Mouse (Mus musculus): ENCODE data around the gene Klhl23. TPM values are rescaled to one million over a fixed set of nuclear protein-coding genes. Genes with fewer than 3 reads are reported as not detected.

Klhl23 gene
- polyA plus RNA-seq, 1 experiment, result 34.7 TPM

- Histone ChIP-seq H3K4me3 (ENCODE audit: insufficient read depth, low read length) (no peak overlapping the region), H3K27ac (ENCODE audit: insufficient read depth, low read length) (no peak overlapping the region), H3K4me1 (ENCODE audit: control insufficient read depth, insufficient read depth, low read length) (no peaks in the 10 kb centered on the region)
- TF ChIP-seq CTCF (IDR thresholded peaks at IDR 0.05; ENCODE audit: extremely low read depth, insufficient read depth, low read length), result no peak
- no peak for TF ChIP-seq POLR2A (IDR thresholded peaks at IDR 0.05; ENCODE audit: extremely low read depth, insufficient read depth, low read length)
These were observed 34.6 kb downstream of the Klhl23 start for GRCm38 (mm10) chr2:69856392-69856791.

GRCm38 (mm10) chr2:69857882-69858281 is 36.1 kb downstream of the Klhl23 start:
- no peak overlapping the region for H3K4me3 ChIP-seq (ENCODE audit: insufficient read depth, low read length)
- TF ChIP-seq POLR2A (IDR thresholded peaks at IDR 0.05; ENCODE audit: extremely low read depth, insufficient read depth, low read length) (no peak), CTCF (IDR thresholded peaks at IDR 0.05; ENCODE audit: extremely low read depth, insufficient read depth, low read length) (peak; percentile 30)
- H3K27ac ChIP-seq (ENCODE audit: insufficient read depth, low read length), result no peak overlapping the region
- H3K4me1 ChIP-seq (ENCODE audit: control insufficient read depth, insufficient read depth, low read length), result no peaks in the 10 kb centered on the region

GRCm38 (mm10) chr2:69860972-69861452 is 39.3 kb downstream of the Klhl23 start:
- peak overlapping the region; percentile 93 for H3K4me3 ChIP-seq (ENCODE audit: insufficient read depth, low read length)
- H3K27ac ChIP-seq (ENCODE audit: insufficient read depth, low read length), result no peak overlapping the region
- TF ChIP-seq CTCF (IDR thresholded peaks at IDR 0.05; ENCODE audit: extremely low read depth, insufficient read depth, low read length) (no peak), POLR2A (IDR thresholded peaks at IDR 0.05; ENCODE audit: extremely low read depth, insufficient read depth, low read length) (no peak)
- peaks cover 1% of the 10 kb centered on the region; the same call in 1 of the 2 replicates for H3K4me1 ChIP-seq (ENCODE audit: control insufficient read depth, insufficient read depth, low read length)

GRCm38 (mm10) chr2:69861485-69862091 is 39.8 kb downstream of the Klhl23 start, which contains the start of gene Ssb:
Ssb (plus strand) TSS chr2:69861562.
- Histone ChIP-seq H3K4me3 (ENCODE audit: insufficient read depth, low read length) (peak within 1 kb of the TSS; percentile 93), H3K4me1 (ENCODE audit: control insufficient read depth, insufficient read depth, low read length) (peaks cover 1% of the 10 kb centered on the region; the same call in 1 of the 2 replicates), H3K27ac (ENCODE audit: insufficient read depth, low read length) (peak within 1 kb of the TSS; percentile 68)
- peak; percentile 72 for TF ChIP-seq POLR2A (IDR thresholded peaks at IDR 0.05; ENCODE audit: extremely low read depth, insufficient read depth, low read length)
- TF ChIP-seq CTCF (IDR thresholded peaks at IDR 0.05; ENCODE audit: extremely low read depth, insufficient read depth, low read length), result no peak

GRCm38 (mm10) chr2:69862117-69862657 is 40.4 kb downstream of the Klhl23 start:
- TF ChIP-seq CTCF (IDR thresholded peaks at IDR 0.05; ENCODE audit: extremely low read depth, insufficient read depth, low read length) (no peak), POLR2A (IDR thresholded peaks at IDR 0.05; ENCODE audit: extremely low read depth, insufficient read depth, low read length) (no peak)
- peak overlapping the region; percentile 68; the same call in 1 of the 2 replicates for H3K27ac ChIP-seq (ENCODE audit: insufficient read depth, low read length)

GRCm38 (mm10) chr2:69883990-69884391 is 62.2 kb downstream of the Klhl23 start:
- TF ChIP-seq POLR2A (IDR thresholded peaks at IDR 0.05; ENCODE audit: extremely low read depth, insufficient read depth, low read length) (no peak), CTCF (IDR thresholded peaks at IDR 0.05; ENCODE audit: extremely low read depth, insufficient read depth, low read length) (no peak)
- no peaks in the 10 kb centered on the region for H3K4me1 ChIP-seq (ENCODE audit: control insufficient read depth, insufficient read depth, low read length)

More at GRCm38 (mm10) chr2:69862117-69862657, 40.4 kb downstream of the Klhl23 start:
- peaks cover 1% of the 10 kb centered on the region; the same call in 1 of the 2 replicates for H3K4me1 ChIP-seq (ENCODE audit: control insufficient read depth, insufficient read depth, low read length)
- peak overlapping the region; percentile 93 for H3K4me3 ChIP-seq (ENCODE audit: insufficient read depth, low read length)

GRCm38 (mm10) chr2:69884581-69884980 is 62.8 kb downstream of the Klhl23 start:
- Histone ChIP-seq H3K4me3 (ENCODE audit: insufficient read depth, low read length) (peak overlapping the region; percentile 52; the same call in 1 of the 2 replicates), H3K4me1 (ENCODE audit: control insufficient read depth, insufficient read depth, low read length) (no peaks in the 10 kb centered on the region), H3K27ac (ENCODE audit: insufficient read depth, low read length) (no peak overlapping the region)
- TF ChIP-seq CTCF (IDR thresholded peaks at IDR 0.05; ENCODE audit: extremely low read depth, insufficient read depth, low read length) (no peak), POLR2A (IDR thresholded peaks at IDR 0.05; ENCODE audit: extremely low read depth, insufficient read depth, low read length) (no peak)

More at GRCm38 (mm10) chr2:69883990-69884391, 62.2 kb downstream of the Klhl23 start:
- H3K4me3 ChIP-seq (ENCODE audit: insufficient read depth, low read length), result no peak overlapping the region; the same call in 1 of the 2 replicates
- H3K27ac ChIP-seq (ENCODE audit: insufficient read depth, low read length), result no peak overlapping the region

- peak overlapping the region; percentile 52 for H3K4me3 ChIP-seq (ENCODE audit: insufficient read depth, low read length)
- no peak overlapping the region for H3K27ac ChIP-seq (ENCODE audit: insufficient read depth, low read length)
- TF ChIP-seq CTCF (IDR thresholded peaks at IDR 0.05; ENCODE audit: extremely low read depth, insufficient read depth, low read length), result no peak
- no peak for TF ChIP-seq POLR2A (IDR thresholded peaks at IDR 0.05; ENCODE audit: extremely low read depth, insufficient read depth, low read length)
- no peaks in the 10 kb centered on the region for H3K4me1 ChIP-seq (ENCODE audit: control insufficient read depth, insufficient read depth, low read length)
These were observed 63.3 kb downstream of the Klhl23 start for GRCm38 (mm10) chr2:69885050-69885449.

- peak within 1 kb of the TSS; percentile 52 for H3K4me3 ChIP-seq (ENCODE audit: insufficient read depth, low read length)
- TF ChIP-seq POLR2A (IDR thresholded peaks at IDR 0.05; ENCODE audit: extremely low read depth, insufficient read depth, low read length) (peak; percentile 85), CTCF (IDR thresholded peaks at IDR 0.05; ENCODE audit: extremely low read depth, insufficient read depth, low read length) (no peak)
- no peaks in the 10 kb centered on the region for H3K4me1 ChIP-seq (ENCODE audit: control insufficient read depth, insufficient read depth, low read length)
- peak within 1 kb of the TSS; percentile 50; the same call in 1 of the 2 replicates for H3K27ac ChIP-seq (ENCODE audit: insufficient read depth, low read length)
These were observed 63.9 kb downstream of the Klhl23 start, which contains the start of gene Mettl5 for GRCm38 (mm10) chr2:69885451-69886305. Mettl5 (minus strand) TSS chr2:69885615.

Other genes with a start within 250 kb of the Klhl23 start
- 0.04 and 0.10 TPM in 2 replicates for gene Lrp2, start 235.9 kb upstream of the Klhl23 start, polyA plus RNA-seq (2012; rRNA removed)
- 28.1 and 36.4 TPM in 2 replicates for gene Bbs5, start 174.8 kb upstream of the Klhl23 start, polyA plus RNA-seq (2012; rRNA removed)
- gene Klhl41, start 151.8 kb upstream of the Klhl23 start, polyA plus RNA-seq (2012; rRNA removed), result 0.32 and 0.46 TPM in 2 replicates
- 11.4 and 12.2 TPM in 2 replicates for gene Fastkd1, start 108.4 kb upstream of the Klhl23 start, polyA plus RNA-seq (2012; rRNA removed)
- gene Ppig, start 99.4 kb upstream of the Klhl23 start, polyA plus RNA-seq (2012; rRNA removed), result 23.0 and 23.3 TPM in 2 replicates
- 3.7 TPM in 2 replicates for gene Ccdc173, start 32.4 kb upstream of the Klhl23 start, polyA plus RNA-seq (2012; rRNA removed)
- gene Phospho2, start 32.3 kb upstream of the Klhl23 start, polyA plus RNA-seq (2012; rRNA removed), result 25.5 and 29.9 TPM in 2 replicates
- 80.3 and 88.7 TPM in 2 replicates for gene Ssb, start 39.6 kb downstream of the Klhl23 start, polyA plus RNA-seq (2012; rRNA removed)
- gene Mettl5, start 63.7 kb downstream of the Klhl23 start, polyA plus RNA-seq (2012; rRNA removed), result 12.7 and 13.6 TPM in 2 replicates
- gene Ubr3, start 75.3 kb downstream of the Klhl23 start, polyA plus RNA-seq (2012; rRNA removed), result 75.8 and 77.6 TPM in 2 replicates
- 0.17 and 0.44 TPM in 2 replicates for gene Myo3b, start 217.2 kb downstream of the Klhl23 start, polyA plus RNA-seq (2012; rRNA removed)